Mouse (Mus musculus) forelimb bud, embryonic 11.5 days (tissue): ENCODE measurements around the gene Cpd.

Experiments used
- DNase-seq: peaks from one replicate; pipeline ENCODE4 v3.0.0-alpha.2; 2012; ENCODE audit warnings: low read depth, low spot score

Gene Cpd

GRCm38 (mm10) chr11:76791331-76791730 is 55.5 kb downstream of the Cpd start:
- no peak for DNase-seq

GRCm38 (mm10) chr11:76789252-76789651 is 57.6 kb downstream of the Cpd start:
- peak; percentile 67 for DNase-seq

GRCm38 (mm10) chr11:76775533-76775932 is 71.3 kb downstream of the Cpd start:
- DNase-seq, result no peak

- DNase-seq, result no peak
These were observed 73.0 kb downstream of the Cpd start for GRCm38 (mm10) chr11:76773811-76774210.

- DNase-seq, result no peak
These were observed 76.3 kb downstream of the Cpd start for GRCm38 (mm10) chr11:76770566-76770965.

GRCm38 (mm10) chr11:76763741-76764122 is 83.1 kb downstream of the Cpd start:
- DNase-seq, result no peak

GRCm38 (mm10) chr11:76763053-76763740 is 83.6 kb downstream of the Cpd start, which contains the start of gene Gosr1:
Gosr1 (minus strand) TSS chr11:76763579.
- peak; percentile 99 for DNase-seq

GRCm38 (mm10) chr11:76752276-76752675 is 94.5 kb downstream of the Cpd start:
- no peak for DNase-seq

- DNase-seq, result no peak
These were observed 98.0 kb downstream of the Cpd start for GRCm38 (mm10) chr11:76748819-76749218.

- no peak for DNase-seq
These were observed 100.9 kb downstream of the Cpd start for GRCm38 (mm10) chr11:76745921-76746320.

- no peak for DNase-seq
These were observed 102.3 kb downstream of the Cpd start for GRCm38 (mm10) chr11:76744550-76744949.

GRCm38 (mm10) chr11:76742511-76742910 is 104.3 kb downstream of the Cpd start:
- DNase-seq, result no peak

- no peak for DNase-seq
These were observed 107.7 kb downstream of the Cpd start for GRCm38 (mm10) chr11:76739125-76739524.

- no peak for DNase-seq
These were observed 111.0 kb downstream of the Cpd start for GRCm38 (mm10) chr11:76735753-76736324.

GRCm38 (mm10) chr11:76734560-76734959 is 112.3 kb downstream of the Cpd start:
- no peak for DNase-seq

GRCm38 (mm10) chr11:76730650-76731049 is 116.2 kb downstream of the Cpd start:
- DNase-seq, result no peak
